Mouse (Mus musculus) urinary bladder, adult 2 months (tissue): ENCODE data around the gene Atg4c. TPM values are rescaled to one million over a fixed set of nuclear protein-coding genes. Genes with fewer than 3 reads are reported as not detected.

Experiments used
- DNase-seq: peaks from one replicate; pipeline ENCODE4 v3.0.0; 2022; ENCODE audit warnings: low spot score
- polyA plus RNA-seq: library from polyadenylated mRNA; depleted of rRNA; stranded (reverse); fragments of >200 nt; gene quantifications from 2 replicates; pipeline ENCODE4 v1.2.3, GENCODE M21; 2012

The Atg4c gene
- polyA plus RNA-seq, 1 experiment, result 13.4 TPM

- DNase-seq, result no peak
Observed at GRCm38 (mm10) chr4:99186412-99187125, 7.2 kb upstream of the Atg4c start.

DNA sequence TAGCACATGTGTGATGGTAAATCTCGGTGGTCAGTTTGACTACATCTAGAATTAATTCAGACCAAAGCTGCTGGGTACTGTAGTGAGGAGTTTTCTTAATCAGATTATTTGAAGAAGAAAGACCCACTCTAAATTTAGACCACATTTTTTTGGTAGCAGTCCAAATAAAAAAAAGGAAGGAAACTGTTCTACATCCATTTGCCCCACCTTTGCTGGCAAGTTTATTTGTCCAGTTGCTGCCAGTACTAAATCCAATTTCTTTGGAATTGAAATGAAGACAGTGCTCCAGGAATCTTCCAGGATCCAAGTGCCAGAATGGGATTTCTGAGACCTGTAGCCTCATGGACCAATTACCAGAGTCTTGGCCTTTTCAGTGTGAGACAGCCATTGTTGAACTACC is 1.1 kb upstream of the Atg4c start:
- no peak for DNase-seq

GRCm38 (mm10) chr4:99193214-99193613 is 520 bp upstream of the Atg4c start:
- DNase-seq, result no peak

- no peak for DNase-seq
Observed at GRCm38 (mm10) chr4:99194826-99195225, 1.1 kb downstream of the Atg4c start.

DNA sequence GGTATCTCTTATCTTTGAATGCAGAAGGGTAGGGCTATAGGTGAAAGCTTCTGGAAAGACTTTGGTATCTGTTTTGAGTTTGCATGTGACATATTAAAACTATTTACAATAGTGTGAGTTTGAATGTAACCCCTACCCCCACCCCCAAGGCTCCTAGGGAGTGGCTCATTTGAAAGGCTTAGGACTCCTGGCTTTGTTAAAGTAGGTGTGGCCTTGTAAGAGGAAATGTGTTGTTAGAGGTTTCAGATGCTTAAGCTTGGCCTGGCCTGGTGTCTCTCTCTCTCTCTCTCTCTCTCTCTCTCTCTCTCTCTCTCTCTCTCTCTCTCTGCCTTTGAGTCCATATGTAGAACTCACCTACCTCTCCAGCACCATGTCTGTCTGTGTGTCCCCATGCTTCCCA is 5.0 kb downstream of the Atg4c start:
- no peak for DNase-seq

DNA sequence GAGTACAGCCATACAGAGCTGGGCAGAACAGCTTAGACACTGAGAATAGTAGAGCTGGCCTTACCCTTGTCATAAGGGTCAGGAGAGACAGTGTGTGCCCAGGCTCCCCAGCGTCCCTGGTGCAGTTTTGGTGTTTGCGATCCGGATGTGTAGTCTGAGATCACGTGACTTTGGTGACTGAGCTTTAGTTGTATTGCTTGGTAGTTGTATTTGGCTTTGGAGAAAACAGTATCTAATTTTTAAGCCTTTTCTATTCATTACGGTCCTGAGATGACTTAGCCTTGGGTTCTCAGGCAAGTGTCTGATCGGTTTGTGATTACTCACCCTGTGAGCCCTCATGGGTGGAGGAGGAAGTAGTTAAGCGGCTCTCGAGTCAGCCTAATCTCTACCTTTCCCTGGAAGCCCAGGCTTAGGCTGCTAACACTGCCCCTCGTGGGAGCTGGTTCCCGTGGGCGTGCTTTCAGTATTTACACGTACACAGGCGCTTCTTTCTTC is 6.1 kb downstream of the Atg4c start:
- no peak for DNase-seq

- no peak for DNase-seq
Observed at GRCm38 (mm10) chr4:99200383-99201136, 6.8 kb downstream of the Atg4c start.

DNA sequence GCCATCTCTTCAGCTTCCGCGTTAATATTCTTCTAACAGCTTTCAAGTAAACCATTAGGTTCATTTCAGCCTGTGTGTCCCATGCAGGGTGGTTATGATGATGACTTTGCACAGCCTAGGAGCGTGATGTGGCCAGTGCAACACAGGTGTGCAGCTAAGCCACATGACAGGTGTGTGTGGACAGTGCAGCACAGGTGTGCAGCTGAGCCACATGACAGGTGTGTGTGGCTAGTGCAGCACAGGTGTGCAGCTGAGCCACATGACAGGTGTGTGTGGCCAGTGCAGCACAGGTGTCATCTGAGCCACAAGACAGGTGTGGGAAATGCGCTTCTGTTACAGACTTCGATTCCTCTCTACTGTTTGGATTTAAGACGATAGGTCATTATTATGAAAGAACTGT is 12.0 kb downstream of the Atg4c start:
- no peak for DNase-seq

DNA sequence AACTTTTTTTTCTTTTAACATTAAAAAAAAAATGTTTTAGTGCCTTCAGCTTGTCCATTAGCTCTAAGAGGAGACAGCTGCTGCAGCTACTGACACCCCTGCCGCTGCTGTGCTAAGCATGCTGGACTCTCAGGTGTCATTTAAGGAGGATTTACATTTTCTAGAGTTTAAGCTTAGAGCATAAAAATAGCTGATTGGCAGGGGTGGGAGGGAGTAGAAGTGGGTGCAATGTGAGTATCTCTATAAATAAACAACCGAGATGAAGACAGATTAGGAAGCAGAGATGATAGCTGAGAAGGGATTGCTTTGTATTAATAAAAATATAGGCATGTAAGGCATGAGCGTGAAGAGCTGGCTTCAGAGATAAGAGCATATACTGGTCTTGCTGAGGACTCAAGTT is 12.6 kb downstream of the Atg4c start:
- DNase-seq, result no peak

DNA sequence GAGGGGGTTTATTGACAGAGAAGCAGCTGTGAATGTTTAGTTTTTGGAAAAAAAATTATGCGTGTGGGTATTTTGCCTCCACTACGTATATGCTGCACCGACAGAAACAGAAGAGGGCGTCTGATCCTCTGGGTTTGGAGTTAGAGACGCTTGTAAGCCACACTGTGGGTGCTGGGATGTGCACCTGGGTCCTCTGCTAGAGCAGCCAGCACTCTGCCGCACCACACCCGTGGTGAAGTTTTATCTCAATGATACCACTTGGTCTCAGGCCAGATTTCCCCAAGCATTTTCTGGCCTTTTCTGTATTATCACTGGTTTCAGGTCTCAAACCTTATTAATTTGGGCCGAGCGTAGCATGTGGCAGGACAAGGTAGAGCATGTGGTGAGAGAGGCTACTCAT is 16.4 kb downstream of the Atg4c start:
- DNase-seq, result no peak

- no peak for DNase-seq
Observed at GRCm38 (mm10) chr4:99211606-99212005, 17.9 kb downstream of the Atg4c start.

GRCm38 (mm10) chr4:99213123-99213522 is 19.4 kb downstream of the Atg4c start:
- no peak for DNase-seq

DNA sequence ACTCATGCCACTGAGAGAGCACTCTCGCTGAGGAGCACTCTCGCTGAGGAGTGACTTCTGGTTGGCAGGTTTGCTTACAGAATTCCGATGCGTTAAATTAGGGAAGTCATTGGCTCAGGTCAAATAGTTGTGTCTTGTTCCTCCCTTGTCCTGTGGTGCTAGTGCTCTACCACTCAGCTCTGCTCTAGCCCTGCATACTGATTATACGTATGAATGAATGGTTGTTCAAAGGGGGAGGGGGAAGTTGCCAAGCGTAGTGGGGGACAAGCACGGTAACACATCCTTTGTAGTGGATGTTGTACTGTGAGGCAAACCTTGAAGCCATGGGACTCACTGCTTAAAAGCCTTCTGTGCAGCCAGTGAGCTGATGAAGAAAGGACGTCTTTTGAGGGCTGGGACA is 28.5 kb downstream of the Atg4c start:
- DNase-seq, result no peak

GRCm38 (mm10) chr4:99224790-99225189 is 31.1 kb downstream of the Atg4c start:
- DNase-seq, result no peak

DNA sequence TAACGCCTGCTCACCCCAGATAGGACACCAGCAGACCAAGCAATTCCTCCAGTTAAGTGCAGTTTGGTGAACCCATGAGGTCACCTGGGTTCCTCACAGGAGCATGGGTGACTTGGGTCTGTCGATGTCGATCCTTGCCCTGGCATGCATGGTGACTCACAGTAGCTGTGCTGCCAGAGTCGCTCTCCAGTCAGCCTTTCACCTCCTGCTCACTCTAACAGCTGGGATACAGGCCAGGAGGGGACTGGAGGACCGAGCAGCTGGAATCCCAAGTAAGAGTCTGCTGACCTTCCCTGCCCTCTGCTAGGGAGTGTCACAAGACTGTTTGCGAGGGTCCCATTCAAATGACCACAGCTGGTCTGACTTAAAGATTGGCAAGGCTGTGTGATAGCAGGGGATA is 33.5 kb downstream of the Atg4c start:
- DNase-seq, result no peak

GRCm38 (mm10) chr4:99229371-99229770 is 35.6 kb downstream of the Atg4c start:
- no peak for DNase-seq

GRCm38 (mm10) chr4:99235203-99235856 is 41.6 kb downstream of the Atg4c start:
- no peak for DNase-seq

DNA sequence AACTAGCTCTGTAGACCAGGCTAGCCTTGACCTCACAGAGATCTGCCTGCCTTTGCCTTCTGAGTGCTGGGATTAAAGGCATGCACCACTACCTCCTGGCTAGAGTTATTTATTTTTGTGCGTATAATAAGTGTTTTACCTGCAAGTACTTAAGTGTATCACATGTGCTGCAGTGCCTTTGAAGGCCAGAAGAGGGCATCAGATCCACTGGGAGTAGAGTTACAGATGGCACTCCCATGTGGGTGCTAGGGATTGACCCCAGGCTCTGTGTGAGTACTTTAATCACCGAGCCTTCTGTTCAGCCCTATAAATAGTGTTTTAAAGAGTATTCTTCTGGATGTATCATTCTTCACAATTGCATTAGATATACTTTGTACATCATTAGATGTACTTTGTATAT is 44.6 kb downstream of the Atg4c start:
- DNase-seq, result no peak

- no peak for DNase-seq
Observed at GRCm38 (mm10) chr4:99241674-99242073, 47.9 kb downstream of the Atg4c start.

GRCm38 (mm10) chr4:99249358-99249757 is 55.6 kb downstream of the Atg4c start:
- no peak for DNase-seq

- DNase-seq, result no peak
Observed at GRCm38 (mm10) chr4:99249826-99250225, 56.1 kb downstream of the Atg4c start.

- no peak for DNase-seq
Observed at GRCm38 (mm10) chr4:99252957-99253356, 59.2 kb downstream of the Atg4c start.

GRCm38 (mm10) chr4:99263191-99263590 is 69.5 kb downstream of the Atg4c start:
- DNase-seq, result no peak
